Mouse (Mus musculus): ENCODE data around the gene Cmtr2. TPM values are rescaled to one million over a fixed set of nuclear protein-coding genes. Genes with fewer than 3 reads are reported as not detected.

Cmtr2 gene
- 3.4 and 3.6 TPM in 2 replicates for polyA plus RNA-seq (2015; fragmentation: Nextera tagmentation; extraction: Ambion mirVana)

DNA sequence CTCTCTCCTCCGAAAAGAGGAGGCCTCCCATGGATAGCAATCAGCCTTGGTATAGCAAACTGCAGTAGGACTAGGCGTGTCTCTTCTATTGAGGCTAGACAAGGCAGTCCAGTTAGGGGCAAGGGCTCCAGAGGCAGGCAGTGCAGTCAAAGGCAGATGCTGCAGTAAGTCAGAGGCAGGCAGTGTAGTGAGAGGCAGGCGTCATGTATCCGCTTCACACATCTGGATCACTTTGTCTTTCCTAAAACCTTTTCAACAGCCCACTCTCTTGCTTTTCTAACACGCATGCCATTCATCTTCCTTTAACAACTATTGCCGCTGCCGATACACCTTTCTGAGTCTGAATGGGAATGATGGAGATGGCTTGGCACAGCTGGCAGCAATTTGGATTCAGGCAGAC lies at the start of gene Cmtr2:
TSS of gene Cmtr2 (plus strand) at position 301 of the 400 bp plus-strand sequence.

DNA sequence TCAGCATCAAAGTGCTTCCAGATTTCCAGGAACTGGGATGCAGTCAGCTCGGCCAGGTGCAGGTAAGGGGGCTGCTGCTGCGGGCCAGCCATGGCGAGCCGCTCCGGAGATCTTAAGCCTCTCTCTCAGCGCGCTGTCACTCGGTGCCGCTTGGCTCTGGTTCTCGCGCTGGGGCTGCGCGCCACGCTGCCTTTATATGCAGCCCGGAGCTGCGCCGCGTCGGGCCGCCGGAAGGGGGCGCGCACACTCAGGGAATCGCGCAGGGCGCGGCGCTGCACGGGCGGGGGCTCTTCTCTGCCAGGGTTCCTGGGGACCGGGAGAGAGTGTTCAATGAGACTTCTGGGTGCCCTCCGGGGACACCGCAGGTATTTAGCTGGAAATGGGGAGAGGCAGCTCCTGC lies 47.4 kb upstream of the Cmtr2 start, which contains the start of gene Calb2:
TSS of gene Calb2 (minus strand) at position 165 of the 400 bp plus-strand sequence.

DNA sequence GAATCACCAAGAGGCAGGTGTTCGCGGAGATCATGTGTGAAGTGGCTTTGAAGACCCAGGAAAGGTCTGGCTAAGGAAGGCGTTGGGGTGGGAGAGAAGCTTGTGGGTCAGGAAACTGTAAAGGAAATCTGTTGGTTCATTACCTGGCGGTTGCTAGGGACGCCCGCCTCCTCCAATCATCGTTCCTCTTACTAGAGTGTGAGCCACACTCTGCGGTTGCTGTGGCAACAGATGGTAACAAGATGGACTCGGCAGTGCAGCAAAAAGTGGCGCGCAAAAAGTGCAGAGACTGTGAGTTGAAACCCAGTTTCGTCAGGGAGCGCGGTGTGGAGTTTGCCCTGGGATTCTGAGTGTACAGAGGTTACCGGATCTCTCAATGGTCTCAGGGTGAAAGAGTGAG lies 51.3 kb downstream of the Cmtr2 start, which contains the start of gene Hydin:
TSS of gene Hydin (plus strand) at position 237 of the 400 bp plus-strand sequence.

Other genes starting within 250 kb of the Cmtr2 start
- gene Tat, start 225.2 kb upstream of the Cmtr2 start, polyA plus RNA-seq (2015; fragmentation: Nextera tagmentation; extraction: Ambion mirVana) = not detected in 2 replicates
- gene Chst4, start 175.9 kb upstream of the Cmtr2 start, polyA plus RNA-seq (2015; fragmentation: Nextera tagmentation; extraction: Ambion mirVana) = 0.72 and 0.93 TPM in 2 replicates
- gene Zfp612, start 135.9 kb upstream of the Cmtr2 start, polyA plus RNA-seq (2015; fragmentation: Nextera tagmentation; extraction: Ambion mirVana) = 0.42 and 0.70 TPM in 2 replicates
- gene Gm21964, start 114.5 kb upstream of the Cmtr2 start, polyA plus RNA-seq (2015; fragmentation: Nextera tagmentation; extraction: Ambion mirVana) = not detected in 2 replicates
- gene Gm17720, start 112.9 kb upstream of the Cmtr2 start, polyA plus RNA-seq (2015; fragmentation: Nextera tagmentation; extraction: Ambion mirVana) = not detected in 2 replicates
- gene Calb2, start 47.5 kb upstream of the Cmtr2 start, polyA plus RNA-seq (2015; fragmentation: Nextera tagmentation; extraction: Ambion mirVana) = not detected in 2 replicates
- not detected in 2 replicates for gene Hydin, start 51.3 kb downstream of the Cmtr2 start, polyA plus RNA-seq (2015; fragmentation: Nextera tagmentation; extraction: Ambion mirVana)